In the genomic region with DNA sequence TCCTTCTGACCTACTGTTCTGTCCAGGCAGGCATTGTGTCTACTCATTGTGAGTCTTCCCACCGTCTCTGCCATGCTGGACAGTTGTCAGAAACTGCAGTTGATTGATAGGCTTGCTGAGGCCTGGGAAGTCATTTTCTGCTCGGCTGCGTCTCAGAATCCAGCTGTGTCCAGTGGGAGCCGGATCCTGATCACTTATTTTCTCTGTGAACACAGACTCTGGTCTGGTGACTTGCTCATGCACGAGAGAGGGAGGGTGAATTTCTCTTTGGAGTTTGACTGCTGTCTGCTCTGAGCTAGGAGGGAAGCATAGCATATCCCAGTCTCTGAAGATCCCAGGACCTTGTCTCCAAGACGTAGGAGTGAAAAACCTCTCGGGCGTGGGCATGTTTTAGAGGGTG, we compare ENCODE assay signal across 17 mouse cellular contexts.
A peak's percentile ranks its signal among the peaks of the same experiment; 100 is the strongest.
DNase-seq lines count a peak whose midpoint lies in the region; ATAC-seq lines count a peak whose summit lies in the region.
"Had no signal": no experiment of that assay in that cellular context is flagged by ENCODE, and none has a peak within 500 bp of the region (broad histone marks: within the 10 kb centered on the region; RNA-seq: fewer than 3 reads in every experiment).

No protein-coding gene starts in this region.

- ATAC-seq in kidney, embryonic 15.5 days (replicated peaks; ENCODE audit: low FRiP score), result peak; percentile 93

- WGBS in kidney, embryonic 15.5 days, result 12% methylated on average over 8 of the region's 8 CpGs

- H3K4me2 ChIP-seq in kidney, embryonic 15.5 days, result peak overlapping the region; percentile 14
- H3K4me2 ChIP-seq: embryonic facial prominence, embryonic 12.5 days; heart, embryonic 12.5 days; midbrain, embryonic 12.5 days; stomach, embryonic 15.5 days had no signal

- intact Hi-C loops in left cerebral cortex, postnatal 10 days (cut with DNase I), result no loop called here

- H3K9ac ChIP-seq in kidney, embryonic 15.5 days, result no peak overlapping the region
- H3K9ac ChIP-seq: embryonic facial prominence, embryonic 12.5 days; heart, embryonic 12.5 days; midbrain, embryonic 12.5 days; stomach, embryonic 15.5 days had no signal

- H3K27me3 ChIP-seq in kidney, embryonic 15.5 days, result peaks cover 3% of the 10 kb centered on the region; the same call in 1 of the 2 replicates
- H3K27me3 ChIP-seq: embryonic facial prominence, embryonic 12.5 days; heart, embryonic 12.5 days; midbrain, embryonic 12.5 days; stomach, embryonic 15.5 days had no signal

- no peaks in the 10 kb centered on the region for H3K36me3 ChIP-seq in kidney, embryonic 15.5 days
- H3K36me3 ChIP-seq: embryonic facial prominence, embryonic 12.5 days; heart, embryonic 12.5 days; midbrain, embryonic 12.5 days; stomach, embryonic 15.5 days had no signal

- H3K4me3 ChIP-seq in kidney, embryonic 15.5 days (replicated peaks), result no peak overlapping the region
- H3K4me3 ChIP-seq: embryonic facial prominence, embryonic 12.5 days; heart, embryonic 12.5 days; midbrain, embryonic 12.5 days; myocyte; stomach, embryonic 15.5 days had no signal

- H3K4me1 ChIP-seq in kidney, embryonic 15.5 days, result peaks cover 28% of the 10 kb centered on the region
- H3K4me1 ChIP-seq: embryonic facial prominence, embryonic 12.5 days; heart, embryonic 12.5 days; stomach, embryonic 15.5 days had no signal

- H3K9me3 ChIP-seq in kidney, embryonic 15.5 days (replicated peaks), result no peaks in the 10 kb centered on the region
- H3K9me3 ChIP-seq: embryonic facial prominence, embryonic 12.5 days; heart, embryonic 12.5 days; midbrain, embryonic 12.5 days; stomach, embryonic 15.5 days had no signal

- peak overlapping the region; percentile 84 for H3K27ac ChIP-seq in kidney, embryonic 15.5 days
- H3K27ac ChIP-seq: embryonic facial prominence, embryonic 12.5 days; midbrain, embryonic 12.5 days; stomach, embryonic 15.5 days had no signal

- DNase-seq in ZHBTc4 (ENCODE audit: low read depth, low spot score), result peak; percentile 46
- peak; percentile 53 for DNase-seq in embryo, embryonic 11 days
- peak; percentile 61 for DNase-seq in mesoderm, embryonic 11.5 days (ENCODE audit: low read depth, low spot score)
- no peak for DNase-seq in heart, adult 18-20 months
- no peak for DNase-seq in left cerebral cortex, postnatal 10 days (ENCODE audit: extremely low spot score in 1 of 2, low spot score in 2 of 2)
- no peak for DNase-seq in cerebellum, postnatal 10 days
- DNase-seq: adrenal gland, postnatal 14 days; cerebellum, adult 9-10 months; gastrocnemius, postnatal 25 days; heart, postnatal 4 days; thymus, postnatal 14 days had no signal

Comparison
In these comparisons a context has a peak if more than half of its experiments do, and no peak if none do; other contexts are left out.
1. DNase-seq: peak in ZHBTc4 (single experiment), embryo, embryonic 11 days (single experiment) and mesoderm, embryonic 11.5 days (single experiment); none in heart, adult 18-20 months (0 of 2), left cerebral cortex, postnatal 10 days (0 of 2) and cerebellum, postnatal 10 days (0 of 2).